Mouse (Mus musculus) fibroblast of lung, adult 2 months (primary cell): ENCODE measurements at regions not wholly inside any gene's neighbourhood (a gene's known extent, or its start where the extent isn't known, plus 50 kb on each side); places are given as distances from the start of the nearest gene placed in this dataset.

ENCODE experiments used
- DNase-seq: peaks from one replicate; pipeline ENCODE4 v3.0.0-alpha.2; 2011; ENCODE audit warnings: low read depth

DNA sequence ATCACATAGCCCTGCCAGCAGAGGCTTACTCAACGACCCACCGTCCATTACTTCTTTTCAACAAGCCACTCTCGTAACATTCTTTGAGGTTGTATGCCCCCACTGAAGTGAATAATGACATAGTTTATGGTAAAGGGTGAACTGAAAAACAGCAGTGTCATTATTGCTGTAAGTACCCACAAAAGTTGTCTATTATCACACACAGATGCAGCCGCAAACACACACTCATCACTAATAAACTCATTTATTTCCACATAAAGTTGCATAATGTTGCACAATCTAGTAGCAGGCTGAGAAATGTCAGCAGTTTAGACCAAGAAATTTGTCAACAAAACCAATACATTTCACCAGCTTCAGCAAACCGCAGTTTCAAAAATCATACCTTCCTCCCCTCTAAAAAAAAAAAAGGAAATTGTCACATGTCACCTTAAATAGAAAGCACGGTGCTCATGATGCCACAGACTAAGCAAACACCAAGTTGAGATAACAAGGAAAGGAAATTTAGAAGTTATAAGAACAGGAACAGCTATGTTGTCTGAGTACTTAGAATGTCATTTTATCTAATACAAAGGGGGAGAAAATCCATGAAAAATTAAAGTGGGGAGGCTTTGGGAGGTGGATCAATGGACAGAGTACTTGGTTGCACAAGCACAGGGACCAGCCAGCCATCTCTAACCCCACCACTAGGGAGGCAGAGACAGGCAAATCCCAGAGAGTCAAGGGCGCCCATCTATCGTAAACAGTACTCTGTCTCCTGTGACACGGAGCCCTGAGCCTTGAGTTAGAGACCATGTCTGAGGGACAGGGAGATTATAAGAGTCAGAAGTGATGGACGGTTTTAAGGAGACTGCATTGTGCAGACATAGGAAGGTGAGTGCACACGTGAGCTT is 195.9 kb downstream of the Hlx start:
- peak; percentile 44 for DNase-seq

DNA sequence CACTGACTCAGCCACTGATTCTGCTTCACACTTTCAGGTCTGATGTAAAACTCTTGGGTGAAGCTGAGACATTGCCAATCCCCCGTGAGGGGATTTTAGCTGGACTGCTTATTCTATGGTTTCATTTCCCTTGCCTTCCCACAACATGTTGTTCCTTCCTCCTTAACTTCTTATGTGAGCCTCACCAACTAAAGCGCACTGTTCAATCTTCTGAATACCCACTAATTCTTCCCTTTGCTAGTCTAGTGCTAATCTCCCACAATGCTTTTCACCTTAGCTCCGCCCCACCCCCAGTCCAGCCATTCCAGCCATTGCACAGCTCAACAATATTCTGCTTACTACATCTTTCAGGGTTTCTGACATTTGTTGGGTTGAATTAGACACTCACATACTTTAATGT is 196.7 kb downstream of the Hlx start:
- DNase-seq: no peak

DNA sequence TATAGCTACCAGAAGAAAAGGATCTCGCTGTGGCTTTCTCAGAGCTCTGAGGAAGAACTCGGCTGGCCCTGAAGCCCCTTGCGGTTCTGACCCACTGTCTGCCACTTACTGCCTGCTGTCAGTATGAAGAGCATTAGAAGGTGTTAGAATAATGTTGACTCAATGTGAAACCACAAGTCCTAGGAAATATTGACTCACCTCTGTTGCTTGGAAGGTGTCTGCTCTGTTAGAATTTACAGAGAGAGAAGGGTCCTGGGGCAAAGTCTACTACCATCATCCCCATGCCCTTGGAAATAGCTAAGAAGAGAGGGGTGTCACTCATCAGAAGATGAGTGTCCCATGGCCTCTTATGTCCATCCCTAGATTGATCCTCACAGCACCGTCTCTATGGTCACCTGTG is 197.9 kb downstream of the Hlx start:
- no peak for DNase-seq

DNA sequence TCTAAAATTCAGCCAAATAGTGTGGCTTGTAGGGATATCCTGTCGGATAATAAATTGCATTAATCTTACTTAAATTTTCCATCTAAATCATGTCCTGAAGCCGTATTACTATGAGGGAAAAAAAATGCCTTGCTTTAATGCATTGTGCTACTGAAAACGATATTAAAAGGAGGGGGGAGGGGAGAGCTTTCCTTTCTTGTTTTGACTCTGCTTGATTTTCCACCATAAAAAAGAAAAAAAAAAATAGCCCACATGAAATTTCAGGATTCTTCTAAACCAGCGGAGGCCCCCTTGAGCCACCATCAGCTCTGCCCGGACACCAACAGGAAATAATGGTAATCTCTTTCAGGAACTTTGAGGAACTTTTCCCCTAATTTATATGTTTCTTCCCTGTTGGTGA is 198.5 kb downstream of the Hlx start:
- DNase-seq: no peak

DNA sequence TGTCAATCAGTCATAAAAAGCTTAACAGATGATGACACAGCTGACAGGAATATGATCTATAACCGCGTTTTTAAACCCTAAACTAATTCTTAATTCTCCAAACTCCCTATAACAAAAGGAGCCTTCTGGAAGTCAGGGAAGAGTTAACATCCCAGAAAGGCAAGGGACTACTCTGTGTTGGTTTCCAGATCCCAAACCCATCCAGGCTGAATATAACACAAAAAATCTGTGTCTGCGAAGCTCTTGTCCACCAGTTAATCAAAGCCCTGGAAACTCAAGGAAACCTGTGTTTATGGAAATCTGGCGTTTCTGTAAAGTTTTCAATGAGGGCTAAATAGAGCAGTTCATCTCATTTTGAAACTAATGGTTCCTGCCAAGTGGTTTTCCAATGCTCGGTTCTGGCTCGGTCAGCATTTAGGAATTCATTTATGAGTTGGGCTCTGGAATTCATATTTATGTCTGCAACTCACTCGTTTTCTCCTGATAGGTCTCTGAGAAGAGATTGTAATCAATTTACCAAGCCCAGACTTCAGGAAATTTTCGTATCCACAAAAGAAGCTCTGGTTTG is 199.8 kb downstream of the Hlx start:
- DNase-seq: peak; percentile 80

DNA sequence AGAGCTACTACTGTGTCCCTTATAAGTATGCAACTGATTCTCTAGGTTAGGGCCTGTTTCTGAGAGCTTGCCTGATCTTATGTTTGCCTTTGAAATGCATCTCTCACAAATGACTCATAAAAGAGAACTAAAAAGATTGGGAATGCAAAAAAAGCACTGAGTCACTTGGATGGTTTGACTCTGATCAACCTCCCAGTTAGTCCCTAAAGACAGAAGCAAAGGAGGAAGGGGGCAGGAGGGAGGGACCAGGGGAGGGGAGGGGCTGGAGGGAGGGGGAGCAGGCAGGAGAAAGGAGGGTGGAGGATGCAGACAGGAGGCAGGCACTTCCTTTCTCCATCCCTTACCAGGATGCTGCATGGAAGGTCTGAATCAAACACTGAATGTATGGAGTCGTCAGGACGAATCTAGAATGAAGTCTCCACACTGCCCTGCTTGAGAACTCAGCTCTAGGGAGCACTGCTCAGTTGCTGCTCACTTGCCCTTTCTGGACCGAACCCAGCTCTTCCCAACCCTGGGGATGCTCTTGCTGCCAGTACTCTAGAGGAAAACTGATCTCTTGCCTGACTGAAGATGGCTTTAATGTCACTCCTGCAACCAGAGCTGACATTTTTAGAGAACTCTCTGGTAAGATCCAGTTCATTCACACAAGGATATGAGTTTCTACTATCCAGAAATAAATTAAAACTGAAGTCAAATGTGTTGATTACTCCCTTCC is 201.7 kb downstream of the Hlx start:
- DNase-seq: no peak

DNA sequence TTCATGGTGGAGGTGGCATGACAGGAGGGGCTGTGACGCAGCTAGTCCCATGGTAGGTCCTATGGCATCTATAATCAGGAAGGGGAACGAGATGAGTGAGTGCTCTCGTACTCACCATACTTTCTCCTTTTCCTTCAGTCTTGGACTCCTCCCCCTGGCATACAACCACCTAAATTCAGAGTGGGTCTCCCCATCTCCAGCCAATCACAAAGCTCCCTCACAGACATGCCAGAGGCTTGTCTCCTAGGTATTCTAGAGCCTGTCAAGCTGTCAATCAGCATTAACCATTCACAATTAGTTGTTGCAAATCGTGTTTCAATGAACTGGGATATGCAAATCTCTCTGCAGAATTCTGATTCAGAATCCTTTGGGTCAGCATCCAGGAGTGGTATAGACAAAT is 206.7 kb downstream of the Hlx start:
- no peak for DNase-seq

DNA sequence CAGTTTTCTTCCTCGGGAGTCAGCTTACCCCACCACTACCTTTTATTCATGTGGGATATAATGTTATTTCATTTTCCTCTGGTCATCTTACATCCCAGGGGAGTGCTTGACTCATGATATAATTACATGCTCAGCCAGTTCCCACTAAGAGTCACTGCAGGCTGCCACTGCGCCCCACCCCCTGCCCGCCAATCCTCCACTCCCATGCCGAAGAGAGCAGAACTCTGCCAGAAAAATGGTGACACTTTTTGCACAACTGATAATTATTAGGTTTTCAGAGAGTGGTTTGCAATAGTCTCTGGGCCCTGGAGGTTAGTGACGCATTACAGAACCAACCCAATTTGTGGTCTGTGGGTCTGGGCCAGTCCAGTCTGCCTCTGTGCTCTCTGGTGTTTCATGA is 212.9 kb downstream of the Hlx start:
- DNase-seq: peak; percentile 76

DNA sequence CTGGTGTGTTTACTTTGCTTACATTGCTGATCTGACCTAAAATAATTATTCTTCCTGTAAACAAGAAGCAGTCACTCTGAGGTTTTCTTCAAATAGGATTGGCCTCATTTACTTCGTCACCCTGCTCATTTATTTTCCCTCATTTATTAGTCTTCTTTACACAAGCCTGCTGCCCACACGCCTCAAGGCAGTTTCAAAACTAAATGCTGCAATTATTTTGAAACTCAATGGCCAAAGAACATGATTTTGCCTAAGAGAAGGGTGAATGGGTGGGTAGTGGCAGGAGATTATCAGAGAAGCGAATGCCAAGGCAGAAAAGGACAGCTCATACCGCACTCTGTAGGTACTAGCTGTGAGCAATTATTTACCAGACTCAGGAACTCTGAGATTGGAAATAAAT is 227.8 kb downstream of the Hlx start:
- DNase-seq: no peak

DNA sequence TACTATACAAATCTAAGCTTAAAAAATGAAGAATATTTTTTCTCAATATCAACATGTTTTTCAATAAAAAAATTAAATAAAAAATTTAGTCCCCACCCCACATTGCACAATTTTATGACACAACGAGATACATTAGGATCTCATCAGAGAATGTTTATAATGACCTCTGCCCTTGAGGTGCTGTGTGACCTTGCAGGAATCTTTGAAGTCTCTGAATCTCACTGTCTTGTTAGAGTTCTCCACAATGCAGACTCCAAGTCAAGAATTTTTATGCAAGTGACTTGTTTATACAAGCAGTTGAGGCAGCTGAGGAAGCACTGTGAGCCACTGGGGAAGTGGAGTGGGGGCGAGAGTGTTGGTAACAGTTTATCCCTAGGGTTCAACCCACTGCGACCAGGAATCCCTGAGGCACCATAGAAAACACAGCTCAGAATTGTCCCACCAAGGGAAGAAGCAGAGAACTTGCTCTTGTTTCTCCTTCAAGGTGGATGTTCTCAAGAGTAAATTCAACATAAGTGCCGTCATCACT is 228.5 kb downstream of the Hlx start:
- no peak for DNase-seq

DNA sequence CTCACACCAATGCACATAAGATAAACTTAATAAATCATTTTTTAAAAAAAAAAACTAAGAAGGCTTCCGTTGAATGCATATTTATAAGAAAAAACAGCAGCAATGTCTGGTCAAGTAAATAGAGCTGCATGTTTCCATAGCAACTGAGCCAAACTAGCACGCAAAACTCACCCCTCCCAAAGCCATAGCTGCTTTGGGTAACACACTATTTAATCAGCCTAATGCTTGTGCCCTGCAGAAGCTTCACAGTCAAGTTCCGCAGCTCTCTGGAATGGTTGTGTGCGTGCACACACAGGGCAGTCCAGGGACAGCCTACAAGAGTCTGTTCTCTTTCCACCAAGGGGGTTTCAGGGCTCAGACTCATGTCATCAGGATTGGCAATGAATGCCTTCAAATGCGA is 231.7 kb downstream of the Hlx start:
- DNase-seq: no peak

DNA sequence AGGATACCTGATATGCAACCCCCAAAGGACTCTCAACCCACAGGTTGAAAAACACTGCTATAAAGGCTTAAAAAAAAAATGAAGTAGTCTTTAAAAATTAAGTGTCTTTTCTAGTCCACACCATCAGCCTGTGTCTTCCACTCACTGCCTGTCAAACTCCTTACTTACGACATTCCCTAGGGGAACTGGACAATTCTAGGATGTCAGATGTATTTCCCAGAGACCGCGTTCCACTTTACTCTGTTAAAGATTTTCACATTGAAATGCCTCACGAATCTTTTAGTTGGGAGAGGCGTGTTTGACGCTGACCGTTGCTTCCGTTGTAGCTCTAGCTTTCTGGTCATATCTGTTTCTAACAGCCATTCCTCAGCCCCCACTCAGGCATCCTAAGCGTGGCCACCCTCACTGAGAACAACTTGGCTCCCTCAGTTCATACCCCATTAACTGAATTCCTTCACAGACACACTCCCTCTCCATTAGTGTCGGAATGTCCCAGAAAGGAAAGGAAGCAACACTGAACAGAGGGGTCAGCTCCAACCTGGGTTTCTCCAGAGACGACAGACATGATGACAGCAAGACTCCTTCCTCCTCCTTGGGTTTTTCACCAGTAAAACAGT is 233.4 kb downstream of the Hlx start:
- no peak for DNase-seq

DNA sequence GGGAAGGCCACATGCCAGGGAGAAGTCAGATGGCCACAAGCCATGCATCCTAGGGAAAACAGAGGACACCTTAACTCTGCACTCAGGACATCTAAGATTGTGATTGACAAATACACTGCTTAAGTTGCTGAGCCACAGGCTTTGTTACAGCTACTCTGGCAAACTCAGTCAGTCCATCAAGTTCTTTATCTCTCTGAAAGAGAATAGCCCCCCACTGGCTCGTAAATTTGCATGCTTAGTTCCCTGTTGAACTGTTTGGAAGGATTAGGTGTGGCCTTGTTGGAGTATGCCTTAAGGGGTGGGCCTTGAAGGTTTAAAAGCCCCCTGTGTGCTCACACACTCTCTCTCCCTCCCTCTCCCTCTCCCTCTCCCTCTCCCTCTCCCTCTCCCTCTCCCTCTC is 235.4 kb downstream of the Hlx start:
- no peak for DNase-seq

DNA sequence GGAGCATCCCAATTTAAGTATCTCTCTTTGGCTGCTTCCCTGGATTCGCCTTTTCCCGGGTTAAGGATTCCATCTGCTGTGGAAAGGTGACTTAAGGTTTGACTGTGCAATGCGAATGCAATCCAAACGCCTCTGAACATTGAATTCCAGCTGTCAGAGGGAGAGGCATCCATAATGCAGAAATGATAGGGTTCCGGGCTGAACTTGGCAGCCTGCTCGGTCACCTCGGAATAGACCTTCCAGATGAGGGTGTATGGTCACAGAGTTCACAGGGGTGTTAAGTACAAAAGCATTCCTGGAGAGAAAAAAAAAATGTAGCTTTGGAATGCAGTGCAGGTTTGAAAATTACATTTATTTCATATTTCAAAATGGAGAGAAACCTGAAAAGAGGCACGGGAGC is 238.6 kb downstream of the Hlx start:
- no peak for DNase-seq

DNA sequence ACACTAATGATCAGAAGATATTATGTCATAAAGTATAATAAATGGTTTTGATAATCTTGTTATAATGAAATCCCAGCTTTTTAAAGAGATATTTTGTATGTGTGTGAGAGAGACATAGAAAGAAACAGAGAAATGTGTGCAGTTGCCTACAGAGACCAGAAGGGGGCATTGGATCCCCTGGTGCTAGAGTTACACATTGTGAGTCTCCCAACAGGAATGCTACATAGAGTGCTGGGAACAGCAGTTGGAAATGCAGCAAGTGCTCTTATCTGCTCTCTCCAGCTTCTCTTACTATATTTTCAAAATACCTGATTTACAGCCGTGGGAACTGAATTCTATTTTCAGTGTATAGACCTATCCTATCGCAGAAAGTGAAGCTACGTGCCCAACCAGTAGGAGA is 240.3 kb downstream of the Hlx start:
- no peak for DNase-seq

DNA sequence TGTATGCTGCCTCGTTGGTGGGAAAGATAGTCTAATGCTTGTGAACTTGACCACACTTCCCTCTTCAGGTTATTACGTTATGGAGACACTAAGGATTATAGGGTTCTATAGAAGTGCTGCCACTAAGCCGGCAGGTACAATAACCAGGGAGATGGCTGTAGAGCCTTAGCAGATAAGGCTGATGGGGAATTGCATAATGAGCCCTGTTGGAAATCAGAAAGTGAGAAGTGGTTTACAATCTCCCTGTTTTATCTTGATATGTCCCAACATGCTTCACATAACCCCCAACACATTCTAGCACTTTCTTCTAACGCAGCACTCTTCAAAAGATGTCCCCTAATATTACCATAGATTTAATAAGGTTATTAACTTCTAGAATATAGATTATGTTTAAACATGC is 241.2 kb downstream of the Hlx start:
- DNase-seq: no peak

DNA sequence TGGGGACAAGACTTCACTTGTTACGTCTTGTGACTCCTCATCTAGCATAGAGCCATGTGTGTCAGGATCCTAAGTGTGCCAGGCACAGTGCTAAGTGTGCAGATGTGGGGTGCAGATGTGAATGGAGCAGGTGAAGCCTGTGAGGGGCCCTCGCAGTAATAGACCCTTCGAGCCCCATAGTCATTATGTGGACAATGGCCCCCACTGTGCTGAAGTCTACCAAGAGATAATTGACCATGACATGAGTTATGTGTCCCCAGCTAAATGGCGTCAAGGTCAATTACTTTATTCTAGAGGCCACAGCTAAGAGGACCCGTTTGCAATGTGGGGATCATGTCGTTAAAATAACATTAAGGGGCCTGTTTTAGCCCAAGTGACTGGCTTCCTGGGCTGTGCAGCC is 245.0 kb downstream of the Hlx start:
- no peak for DNase-seq

DNA sequence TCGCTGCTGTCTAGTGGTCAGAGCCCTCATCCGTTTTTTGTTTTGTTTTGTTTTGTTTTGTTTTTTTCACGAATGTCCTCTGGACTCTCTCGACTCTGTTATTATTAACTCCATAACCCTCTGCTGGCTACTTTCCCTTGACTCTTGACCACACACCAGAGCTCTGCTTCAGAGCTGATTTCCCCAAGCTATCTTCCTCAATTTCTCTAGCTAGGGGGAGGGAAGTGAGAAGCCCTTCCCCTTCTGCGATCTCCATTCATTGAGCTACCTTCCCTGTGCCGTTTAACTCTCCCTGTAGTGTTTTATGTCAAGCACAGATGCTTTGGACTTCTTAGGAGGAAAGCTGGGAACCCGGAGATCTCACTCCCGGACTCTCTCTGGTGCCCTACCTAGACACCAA is 247.6 kb downstream of the Hlx start:
- DNase-seq: no peak

DNA sequence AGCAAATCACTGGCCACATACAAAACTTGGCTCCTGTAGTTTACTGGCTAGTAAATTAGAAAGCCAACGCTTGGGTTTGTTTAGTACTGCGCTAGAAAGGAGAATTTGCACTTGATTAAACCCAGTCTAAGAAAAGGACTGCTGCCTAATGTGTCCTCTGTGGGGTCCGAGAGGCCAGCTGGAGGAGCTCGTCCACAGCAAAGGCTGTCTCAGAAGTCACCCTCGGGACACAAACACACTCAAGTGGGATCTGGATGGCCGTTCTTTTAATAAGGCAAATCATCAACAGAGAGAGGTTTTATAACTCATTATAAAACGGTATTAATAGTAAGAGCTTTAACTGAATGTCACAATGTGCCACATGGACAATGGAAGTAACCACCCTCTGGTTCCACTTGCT is 249.0 kb downstream of the Hlx start:
- DNase-seq: no peak

DNA sequence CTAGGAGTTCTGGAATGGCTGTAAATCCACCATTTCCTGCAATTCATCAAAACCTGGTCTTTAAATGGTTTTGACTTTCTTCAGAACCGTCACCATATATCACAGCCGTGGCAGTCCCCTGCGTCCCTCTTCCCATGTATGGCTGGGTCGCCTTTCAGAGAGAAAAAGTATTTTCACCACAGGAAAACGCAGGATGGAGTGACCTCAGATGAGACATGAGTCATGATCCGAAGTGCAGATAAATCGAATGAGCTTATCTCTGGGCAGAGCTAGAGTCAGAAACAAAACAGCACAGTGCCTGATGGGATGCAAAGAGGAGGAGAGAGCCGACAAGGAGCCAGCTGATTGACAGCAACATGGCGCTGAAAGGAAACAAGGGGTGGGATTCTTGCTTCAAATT is 250.4 kb downstream of the Hlx start:
- DNase-seq: no peak

DNA sequence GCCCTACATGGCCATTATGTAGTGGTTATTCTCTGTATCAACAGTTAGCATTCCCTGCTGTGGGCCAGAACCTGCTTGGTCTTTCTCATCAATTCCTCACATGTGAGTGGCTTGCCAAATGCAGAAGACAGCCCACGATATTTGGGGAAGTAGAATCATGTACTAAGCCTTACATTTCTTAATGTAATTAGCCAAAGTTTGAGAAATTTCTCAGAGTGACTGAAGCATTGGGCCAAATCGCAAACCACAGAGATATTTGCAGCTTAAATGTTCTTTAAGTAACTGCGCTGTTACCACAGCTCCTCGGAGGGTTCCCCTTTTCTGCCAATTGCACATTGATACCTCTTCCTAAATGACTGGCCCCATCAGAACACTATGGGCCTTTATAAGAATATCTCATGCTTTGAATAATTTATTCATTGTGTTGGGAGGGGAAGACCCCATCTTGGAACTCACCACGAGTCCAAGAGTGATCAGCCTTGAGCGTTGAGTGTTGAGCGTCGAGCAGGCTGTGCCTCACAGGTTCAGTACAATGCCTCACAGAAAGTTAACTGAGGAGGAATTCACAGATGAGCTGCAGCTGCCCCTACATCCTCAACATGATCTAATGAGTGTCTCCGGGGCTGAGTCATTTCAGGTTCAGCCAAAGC is 251.7 kb downstream of the Hlx start:
- no peak for DNase-seq

DNA sequence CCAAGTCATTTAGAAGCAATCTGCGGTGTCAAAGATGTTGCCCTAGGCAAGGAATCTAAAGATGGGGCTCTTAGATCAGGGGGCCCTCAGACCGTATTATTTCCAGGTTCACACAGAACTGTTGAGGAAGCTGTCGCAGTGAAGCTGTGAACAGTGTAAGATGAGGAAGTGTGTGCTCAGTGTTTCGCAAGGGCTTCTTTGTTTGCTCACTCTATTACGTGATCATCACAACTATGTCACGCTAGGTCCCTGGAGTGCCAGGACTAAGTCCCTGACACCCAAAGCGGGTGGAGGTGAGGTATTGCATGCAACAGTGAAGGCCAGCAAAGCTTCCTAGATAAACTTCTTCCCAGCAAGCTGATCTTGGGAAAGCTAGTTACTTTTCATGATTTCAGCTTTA is 254.4 kb downstream of the Hlx start:
- DNase-seq: no peak
